Comparison of ENCODE assay signal across 15 mouse cellular contexts in genomic region chr2:118572183-118572836, GRCm38 (mm10).
"Had no signal": no experiment of that assay in that cellular context is flagged by ENCODE, and none has a peak within 500 bp of the region (broad histone marks: within the 10 kb centered on the region; RNA-seq: fewer than 3 reads in every experiment).

No protein-coding gene starts in this region.

- H3K4me1 ChIP-seq: limb, embryonic 15.5 days; midbrain, embryonic 15.5 days; neural tube, embryonic 13.5 days had no signal

- H3K4me3 ChIP-seq: limb, embryonic 15.5 days; liver, embryonic 12.5 days; midbrain, embryonic 15.5 days; neural tube, embryonic 13.5 days had no signal

- H3K9ac ChIP-seq: limb, embryonic 15.5 days; liver, embryonic 12.5 days; midbrain, embryonic 15.5 days; neural tube, embryonic 13.5 days had no signal

- DNase-seq: kidney, adult 8-10 months; kidney, postnatal 25 days; layer of hippocampus, adult 9-11 months; layer of hippocampus, postnatal 36 days; retina, postnatal 1 day; right cerebral cortex, postnatal 4 days; spleen, adult 18-20 months; thymus, adult 2 months; thymus, postnatal 36 days had no signal

- H3K27ac ChIP-seq: limb, embryonic 15.5 days; liver, embryonic 12.5 days; midbrain, embryonic 15.5 days; neural tube, embryonic 13.5 days had no signal

- ATAC-seq: inflammation-experienced regulatory T-cells, adult 6 months; intestine, postnatal 0 days; liver, embryonic 12.5 days; midbrain, embryonic 15.5 days had no signal

- H3K27me3 ChIP-seq: limb, embryonic 15.5 days; liver, embryonic 12.5 days; midbrain, embryonic 15.5 days; neural tube, embryonic 13.5 days had no signal

- H3K36me3 ChIP-seq: limb, embryonic 15.5 days; liver, embryonic 12.5 days; midbrain, embryonic 15.5 days; neural tube, embryonic 13.5 days had no signal

- H3K9me3 ChIP-seq: limb, embryonic 15.5 days; liver, embryonic 12.5 days; midbrain, embryonic 15.5 days; neural tube, embryonic 13.5 days had no signal

- H3K4me2 ChIP-seq: limb, embryonic 15.5 days; liver, embryonic 12.5 days; midbrain, embryonic 15.5 days; neural tube, embryonic 13.5 days had no signal
